Mouse (Mus musculus) hindlimb bud, embryonic 11.5 days (tissue): ENCODE measurements around the gene Lyrm9.
"Not testable (repeated sequence)": the region's sequence is repeated elsewhere in the genome, so short reads cannot be mapped to it uniquely, and the experiment has no call there.

Experiments
- DNase-seq: peaks from one replicate; pipeline ENCODE4 v3.0.0-alpha.2; 2012; ENCODE audit warnings: low read depth, low spot score; ENCODE audit errors: extremely low spot score

Gene Lyrm9

DNA sequence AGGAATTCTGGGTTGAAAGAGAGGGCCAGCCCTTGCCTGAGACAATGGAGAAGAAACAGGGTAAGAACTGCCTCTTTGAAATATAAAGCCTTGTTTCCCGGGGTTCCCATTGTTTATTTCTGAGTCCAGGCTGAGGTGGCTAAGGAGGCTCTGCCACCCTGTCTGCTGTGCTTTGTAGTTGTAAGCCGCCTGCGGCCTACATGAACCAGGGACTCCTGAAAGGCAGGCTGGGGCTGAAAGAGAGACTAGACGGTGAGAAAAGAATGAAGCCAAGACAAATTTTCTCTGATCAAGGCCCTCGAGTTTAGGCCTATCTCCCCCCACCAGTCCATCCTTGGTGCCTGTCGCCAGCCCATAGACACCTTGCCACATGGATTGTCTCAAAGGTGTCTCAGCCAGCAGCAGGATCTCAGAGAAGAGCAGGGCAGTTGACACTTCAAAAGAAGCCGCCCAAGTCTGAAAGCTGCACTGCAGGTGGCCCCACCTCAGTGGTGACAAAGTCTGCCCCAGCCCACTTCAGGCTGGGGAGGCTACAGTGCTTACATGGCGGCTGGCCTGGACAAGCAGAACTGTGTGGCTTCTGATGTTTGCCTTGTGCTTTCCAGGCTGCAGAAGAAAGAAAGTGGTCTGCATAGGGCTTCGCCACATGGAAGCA, 25.0 kb downstream of the Lyrm9 start:
- no peak for DNase-seq

- no peak for DNase-seq
Observed at GRCm38 (mm10) chr11:78851871-78852265, 25.5 kb downstream of the Lyrm9 start.

DNA sequence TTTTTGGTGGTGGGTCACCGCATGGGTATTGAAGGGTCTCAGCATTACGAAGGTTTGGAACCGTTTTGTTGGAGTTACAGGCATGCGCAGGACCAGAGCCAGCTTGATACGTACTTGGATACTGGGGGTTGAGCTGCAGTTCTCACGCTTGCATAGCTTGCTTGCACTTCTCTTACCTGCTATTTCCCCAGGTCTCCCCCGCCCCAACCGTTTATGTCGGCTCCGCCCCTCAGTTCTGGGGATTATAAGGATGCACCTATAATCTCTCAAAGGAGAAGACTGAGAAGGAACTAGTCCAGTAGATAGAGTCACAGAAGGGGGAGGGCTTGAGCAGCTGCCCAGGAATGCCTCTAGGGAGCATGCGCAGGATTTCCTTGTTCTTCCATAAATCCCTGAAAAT, 26.1 kb downstream of the Lyrm9 start:
- no peak for DNase-seq

DNA sequence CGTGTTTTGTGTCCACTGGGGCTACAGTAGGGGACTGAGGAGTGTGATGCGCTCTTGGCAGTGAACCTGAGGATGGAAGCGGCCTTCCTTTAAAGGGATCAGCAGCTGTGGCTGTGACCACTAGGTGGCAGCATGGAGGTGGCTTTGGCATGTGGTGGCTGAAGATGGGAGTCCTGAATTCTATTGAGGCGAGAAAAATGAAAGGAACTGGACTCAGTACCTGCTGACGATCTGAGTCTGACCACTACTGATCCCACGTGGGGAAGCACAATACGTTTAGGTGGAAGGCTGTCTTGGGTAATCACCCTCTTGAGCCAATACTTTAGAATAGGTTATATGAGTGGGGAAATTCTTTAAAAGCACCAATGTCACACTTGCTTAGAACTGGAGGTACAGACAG, 29.9 kb downstream of the Lyrm9 start:
- DNase-seq, result peak; percentile 71

GRCm38 (mm10) chr11:78857611-78858010, 31.2 kb downstream of the Lyrm9 start:
- DNase-seq, result no peak

GRCm38 (mm10) chr11:78863898-78864297, 37.5 kb downstream of the Lyrm9 start:
- no peak for DNase-seq

GRCm38 (mm10) chr11:78864567-78865278, 38.3 kb downstream of the Lyrm9 start:
- no peak for DNase-seq

GRCm38 (mm10) chr11:78865314-78865713, 38.9 kb downstream of the Lyrm9 start:
- no peak for DNase-seq

DNA sequence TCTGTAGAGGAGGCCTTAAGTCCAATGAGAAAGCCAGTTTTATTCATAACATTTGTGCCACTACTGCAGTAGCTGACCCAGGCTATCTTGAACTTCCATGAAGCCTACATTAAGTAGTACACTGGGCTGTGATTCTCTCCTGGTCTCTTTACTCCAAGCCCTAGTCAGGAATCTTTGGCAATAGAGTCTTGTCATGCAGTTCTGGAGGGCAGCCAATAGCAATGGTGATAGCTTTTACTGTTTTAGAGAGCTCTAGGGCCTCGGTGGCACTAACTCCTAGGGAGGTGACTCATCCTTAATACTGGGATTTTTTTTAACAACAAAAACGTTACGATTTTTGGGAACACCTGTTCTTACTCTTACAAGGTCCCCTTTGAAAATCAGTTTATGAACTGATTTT, 40.1 kb downstream of the Lyrm9 start:
- DNase-seq, result no peak

DNA sequence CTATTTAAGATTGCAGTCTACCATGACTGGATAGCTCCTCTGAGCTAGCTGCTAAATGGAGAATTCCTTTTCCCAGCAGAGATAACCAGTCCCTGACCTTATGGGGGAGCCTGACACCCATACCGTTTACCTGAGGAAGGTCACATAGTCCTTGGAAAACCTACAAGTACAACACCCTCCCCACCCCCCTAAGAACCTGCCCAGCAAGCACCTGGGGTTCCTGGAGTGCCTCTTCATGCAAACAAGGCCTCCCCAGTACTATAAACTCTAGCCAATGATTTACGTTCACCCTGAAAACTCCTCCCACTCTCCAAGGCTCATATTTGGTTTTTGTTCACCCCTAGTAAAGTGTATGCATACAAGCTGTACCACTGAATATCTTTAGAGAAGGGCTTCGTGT, 41.3 kb downstream of the Lyrm9 start:
- no peak for DNase-seq

GRCm38 (mm10) chr11:78869205-78869604, 42.8 kb downstream of the Lyrm9 start:
- DNase-seq, result not testable (repeated sequence)

GRCm38 (mm10) chr11:78870891-78871290, 44.5 kb downstream of the Lyrm9 start:
- DNase-seq, result no peak

GRCm38 (mm10) chr11:78872782-78873181, 46.4 kb downstream of the Lyrm9 start:
- DNase-seq, result no peak

DNA sequence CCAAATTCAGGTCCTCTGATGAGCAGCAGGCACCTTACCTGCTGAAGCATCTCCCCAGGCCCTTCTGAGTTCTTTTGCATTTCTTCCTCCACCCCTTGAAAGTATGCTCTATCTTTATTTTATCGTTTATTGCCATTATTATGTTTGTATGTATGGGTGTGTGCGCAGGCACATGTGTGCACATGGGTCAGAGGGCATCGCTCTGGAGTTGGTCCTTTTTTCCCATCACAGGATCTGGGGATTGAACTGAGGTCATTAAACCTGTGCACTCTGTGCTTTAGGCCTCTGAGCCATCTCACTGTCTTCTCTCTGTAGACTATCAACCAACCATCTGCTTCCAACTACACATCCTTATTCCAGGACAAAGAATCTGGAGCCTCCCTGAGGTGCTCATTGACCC, 53.3 kb downstream of the Lyrm9 start:
- no peak for DNase-seq

DNA sequence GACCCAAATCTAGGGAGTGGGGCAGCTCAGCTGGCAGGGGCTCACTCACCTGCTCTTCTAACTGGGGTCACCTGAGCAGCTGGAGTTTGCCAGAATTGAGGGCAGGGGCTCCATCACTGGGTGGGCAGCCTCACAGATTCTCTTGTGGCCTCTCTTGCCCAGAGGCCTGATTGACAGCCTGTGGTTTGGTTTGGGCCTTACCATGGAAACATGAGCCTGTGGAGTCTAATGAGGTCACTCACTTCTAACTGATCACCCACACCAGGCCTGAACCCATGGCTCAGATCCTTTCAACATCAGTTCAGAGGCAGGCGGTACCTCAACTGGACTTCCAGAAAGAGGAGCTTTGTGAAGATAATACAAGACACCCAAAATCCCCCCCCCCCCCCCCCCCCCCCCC, 60.3 kb downstream of the Lyrm9 start:
- no peak for DNase-seq

DNA sequence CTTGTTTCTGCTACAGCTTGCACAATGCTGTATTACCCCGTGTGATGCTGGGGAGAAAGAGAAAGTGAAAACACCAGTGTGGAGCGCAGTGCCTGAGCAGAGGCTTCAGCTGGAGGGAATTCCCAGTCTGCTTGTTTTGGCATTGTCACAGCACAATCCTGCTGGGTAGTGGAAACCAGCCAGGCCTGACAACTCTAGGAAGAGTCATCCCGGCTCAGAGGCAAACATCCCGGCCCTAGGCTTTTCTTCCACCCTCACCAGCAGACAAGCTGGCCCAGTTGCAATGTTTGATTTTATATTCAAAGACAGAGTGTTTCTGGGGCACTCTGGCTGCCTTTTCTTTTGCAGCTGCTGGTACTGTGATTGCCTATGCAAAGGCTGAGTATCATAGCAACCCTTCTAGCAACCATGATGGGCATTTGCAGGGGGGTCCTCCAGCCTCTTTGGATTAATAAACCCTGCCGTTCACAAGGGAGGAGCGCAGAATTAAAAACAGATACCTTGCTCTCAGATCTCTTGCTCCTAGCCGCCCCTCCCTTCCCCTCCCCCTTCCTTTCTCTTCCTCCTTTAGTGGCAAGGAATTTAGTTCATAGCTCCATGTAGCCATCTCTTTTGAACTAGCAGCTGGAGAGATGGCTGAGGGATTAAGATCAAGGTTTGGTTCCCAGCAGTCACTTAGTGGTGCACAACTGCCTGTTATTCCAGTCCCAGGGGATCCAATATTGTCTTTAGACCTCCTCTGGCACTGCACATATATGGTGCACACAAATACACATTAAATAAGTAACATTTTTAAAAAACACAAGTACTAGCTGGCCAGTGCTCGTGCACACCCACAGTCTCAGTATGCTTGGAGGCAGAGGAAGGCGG, 61.0 kb downstream of the Lyrm9 start:
- peak; percentile 20 for DNase-seq

DNA sequence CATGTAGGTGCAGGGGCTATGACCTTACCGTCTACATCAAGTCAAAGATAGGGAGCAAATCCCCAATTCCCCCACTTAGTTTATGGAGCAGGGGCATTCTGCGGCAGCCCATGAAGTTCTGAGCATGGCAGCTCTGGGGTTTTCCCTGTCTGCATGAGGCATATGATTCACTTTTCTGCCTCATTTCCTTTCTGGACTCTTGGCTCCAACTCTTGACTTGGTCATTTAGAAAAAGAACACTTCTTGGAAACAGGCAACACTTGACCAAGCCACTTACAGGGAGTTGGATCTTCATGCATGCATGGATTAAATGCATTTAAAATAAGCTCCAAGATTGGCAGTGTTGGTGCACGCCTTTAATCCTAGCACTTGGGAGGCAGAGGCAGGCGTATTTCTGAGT, 62.8 kb downstream of the Lyrm9 start:
- no peak for DNase-seq
